Comparison of ENCODE assay signal across 9 mouse cellular contexts in genomic region chr10:31260914-31261313, GRCm38 (mm10). TPM values are rescaled to one million over a fixed set of nuclear protein-coding genes. Genes with fewer than 3 reads are reported as not detected.
DNase-seq lines count a peak whose midpoint lies in the region; ATAC-seq and TF ChIP-seq lines count a peak whose summit lies in the region.
"Had no signal": no experiment of that assay in that cellular context is flagged by ENCODE, and none has a peak within 500 bp of the region (broad histone marks: within the 10 kb centered on the region; RNA-seq: fewer than 3 reads in every experiment).

No protein-coding gene starts in this region.

- H3K9me3 ChIP-seq in heart, embryonic 11.5 days (replicated peaks; ENCODE audit: control insufficient read depth, low read length) = no peaks in the 10 kb centered on the region

- WGBS in heart, embryonic 11.5 days (ENCODE audit: insufficient replicate concordance) = 34% methylated on average over 7 of the region's 7 CpGs

- H3K4me3 ChIP-seq in layer of hippocampus, adult 2 months = no peak overlapping the region
- no peak overlapping the region for H3K4me3 ChIP-seq in cortical plate, adult 2 months (ENCODE audit: insufficient read depth, low read length)
- H3K4me3 ChIP-seq in heart, embryonic 11.5 days (ENCODE audit: low read depth, low read length) = no peak overlapping the region

- no peaks in the 10 kb centered on the region for H3K4me1 ChIP-seq in cortical plate, adult 2 months (ENCODE audit: control insufficient read depth, insufficient read depth, low read length)
- peaks cover 6% of the 10 kb centered on the region for H3K4me1 ChIP-seq in heart, embryonic 11.5 days (ENCODE audit: control insufficient read depth, insufficient read depth, low read length)

- DNase-seq in layer of hippocampus, adult 2 months (ENCODE audit: low spot score in 2 of 2) = no peak
- DNase-seq in layer of hippocampus, adult 9-11 months = no peak
- DNase-seq in kidney, postnatal 36 days = peak; percentile 14 to 31
- DNase-seq in liver = no peak

- H3K4me2 ChIP-seq in heart, embryonic 11.5 days = peak overlapping the region; percentile 27; the same call in 1 of the 2 replicates
- H3K4me2 ChIP-seq: hindbrain, embryonic 14.5 days had no signal

- TF ChIP-seq POLR2A in cortical plate, adult 2 months (IDR thresholded peaks at IDR 0.05; ENCODE audit: extremely low read depth, insufficient read depth, low read length) = no peak

- no peaks in the 10 kb centered on the region for H3K36me3 ChIP-seq in heart, embryonic 11.5 days (ENCODE audit: control insufficient read depth, insufficient read depth, low read length)

- H3K9ac ChIP-seq in heart, embryonic 11.5 days (ENCODE audit: low read depth, low read length) = no peak overlapping the region
- H3K9ac ChIP-seq: hindbrain, embryonic 14.5 days had no signal

- no peak for TF ChIP-seq CTCF in layer of hippocampus, adult 2 months (conservative IDR thresholded peaks at IDR 0.05)
- TF ChIP-seq CTCF in cortical plate, adult 2 months (IDR thresholded peaks at IDR 0.05; ENCODE audit: extremely low read depth, insufficient read depth, low read length) = no peak

- H3K27ac ChIP-seq in layer of hippocampus, adult 2 months = peak overlapping the region; percentile 41; the same call in 1 of the 2 replicates
- peak overlapping the region; percentile 79; the same call in 1 of the 2 replicates for H3K27ac ChIP-seq in cortical plate, adult 2 months (ENCODE audit: insufficient read depth, low read length)
- no peak overlapping the region for H3K27ac ChIP-seq in heart, embryonic 11.5 days (ENCODE audit: low read depth, low read length)
- H3K27ac ChIP-seq: hindbrain, embryonic 14.5 days had no signal

- ATAC-seq in heart, embryonic 11.5 days (replicated peaks; ENCODE audit: insufficient number of reproducible peaks, low FRiP score, low TSS enrichment) = no peak
- no peak for ATAC-seq in erythroblast, adult 5-6 weeks (replicated peaks; ENCODE audit: low FRiP score, poor library complexity, severe bottlenecking)
- ATAC-seq: forebrain, embryonic 14.5 days had no signal

- H3K27me3 ChIP-seq in heart, embryonic 11.5 days (ENCODE audit: control insufficient read depth, insufficient read depth, low read length) = no peaks in the 10 kb centered on the region

RNA-seq across cellular contexts. Expression of gene Hddc2, which starts 52.3 kb away (rescaled TPM):
- total RNA-seq in layer of hippocampus, adult 2 months (2021) = 10 to 100 TPM; 21.2 to 25.2 TPM
- polyA plus RNA-seq in cortical plate, adult 2 months (2012; rRNA removed) = 22.1 and 23.9 TPM in 2 replicates
- polyA plus RNA-seq in heart, embryonic 11.5 days (2014; fragmentation: Nextera tagmentation; extraction: Ambion mirVana) = 55.4 and 57.0 TPM in 2 replicates
- total RNA-seq in erythroblast, adult 5-6 weeks (2015; ENCODE audit: low replicate concordance) = 5.4 and 19.8 TPM in 2 replicates
- total RNA-seq in erythroblast, adult 5-6 weeks (2017; ENCODE audit: low replicate concordance) = 6.6 and 9.2 TPM in 2 replicates

Comparison
In these comparisons a context has a peak if more than half of its experiments do, and no peak if none do; other contexts are left out.
1. DNase-seq: peak in kidney, postnatal 36 days (2 of 2); none in layer of hippocampus, adult 2 months (0 of 2), layer of hippocampus, adult 9-11 months (single experiment) and liver (single experiment).